23 mouse cellular contexts compared by ENCODE assay signal in the genomic region with DNA sequence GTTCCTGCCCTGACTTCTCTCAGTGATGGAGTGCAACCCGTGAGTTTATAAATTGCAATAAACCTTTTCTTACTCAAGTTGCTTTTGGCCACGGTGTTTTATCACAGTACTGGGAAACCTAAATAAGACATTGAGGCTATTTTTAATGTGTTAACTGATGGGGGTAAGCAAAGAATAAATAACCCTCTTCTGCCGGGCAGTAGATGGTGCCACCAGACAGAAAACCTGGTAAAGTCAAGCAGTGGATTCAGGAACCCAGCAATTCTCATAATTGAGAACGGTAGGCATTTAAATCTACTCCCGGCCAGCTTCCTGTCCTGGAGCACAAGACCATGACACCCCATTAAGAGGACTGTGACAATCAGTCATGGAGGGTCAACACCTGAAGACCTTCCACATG.
A peak's percentile ranks its signal among the peaks of the same experiment; 100 is the strongest.
DNase-seq lines count a peak whose midpoint lies in the region; ATAC-seq and TF ChIP-seq lines count a peak whose summit lies in the region.
"Had no signal": no experiment of that assay in that cellular context is flagged by ENCODE, and none has a peak within 500 bp of the region (broad histone marks: within the 10 kb centered on the region; RNA-seq: fewer than 3 reads in every experiment).

No protein-coding gene starts in this region.

- in situ Hi-C loops in Patski (cut with MboI; ENCODE audit: low pct_unique_long_range_greater_than_20kb), result no loop called here

- no peak overlapping the region for H3K4me2 ChIP-seq in stomach, postnatal 0 days (replicated peaks; ENCODE audit: low read depth)
- H3K4me2 ChIP-seq in hindbrain, embryonic 11.5 days (replicated peaks; ENCODE audit: low read depth, low read length), result no peak overlapping the region
- H3K4me2 ChIP-seq: forebrain, embryonic 13.5 days; heart, embryonic 11.5 days; hindbrain, embryonic 12.5 days; hindbrain, embryonic 15.5 days had no signal

- no peaks in the 10 kb centered on the region for H3K27me3 ChIP-seq in heart, adult 2 months (ENCODE audit: control insufficient read depth, insufficient read depth, low read length)
- no peaks in the 10 kb centered on the region for H3K27me3 ChIP-seq in heart, embryonic 10.5 days (ENCODE audit: insufficient read depth, poor library complexity, severe bottlenecking)
- no peaks in the 10 kb centered on the region for H3K27me3 ChIP-seq in Patski
- H3K27me3 ChIP-seq in stomach, postnatal 0 days (ENCODE audit: control insufficient read depth, insufficient read depth, low read length), result no peaks in the 10 kb centered on the region
- H3K27me3 ChIP-seq in hindbrain, embryonic 11.5 days (ENCODE audit: control insufficient read depth, insufficient read depth, low read length), result no peaks in the 10 kb centered on the region
- H3K27me3 ChIP-seq: forebrain, embryonic 13.5 days; hindbrain, embryonic 12.5 days; hindbrain, embryonic 15.5 days had no signal

- no peak overlapping the region for H3K9ac ChIP-seq in heart, adult 2 months (ENCODE audit: low read depth, low read length)
- no peak overlapping the region for H3K9ac ChIP-seq in stomach, postnatal 0 days (ENCODE audit: low read length)
- no peak overlapping the region for H3K9ac ChIP-seq in hindbrain, embryonic 11.5 days (ENCODE audit: low read depth, low read length)
- H3K9ac ChIP-seq: forebrain, embryonic 13.5 days; hindbrain, embryonic 12.5 days; hindbrain, embryonic 15.5 days had no signal

- TF ChIP-seq CTCF in heart, adult 2 months (IDR thresholded peaks at IDR 0.05), result peak; percentile 58
- peak; percentile 67 for TF ChIP-seq CTCF in layer of hippocampus, adult 2 months (conservative IDR thresholded peaks at IDR 0.05)
- TF ChIP-seq CTCF in Patski (IDR thresholded peaks at IDR 0.05), result peak; percentile 9
- 0 out of 2 replicates have a peak, but pooled peaks have one; percentile 17 for TF ChIP-seq CTCF in stomach, postnatal 0 days (IDR thresholded peaks at IDR 0.05; ENCODE audit: low read depth)

- ATAC-seq in Patski, result no peak
- no peak for ATAC-seq in stomach, postnatal 0 days (ENCODE audit: low FRiP score, low TSS enrichment)
- ATAC-seq in hindbrain, embryonic 11.5 days (ENCODE audit: low FRiP score), result no peak
- ATAC-seq: CD4-positive, CD25-positive, alpha-beta regulatory T cell, adult 4 months; forebrain, embryonic 13.5 days; forebrain, embryonic 16.5 days had no signal

- no peak overlapping the region for H3K4me3 ChIP-seq in heart, adult 2 months
- no peak overlapping the region for H3K4me3 ChIP-seq in heart, embryonic 10.5 days
- H3K4me3 ChIP-seq in layer of hippocampus, adult 2 months, result no peak overlapping the region
- no peak overlapping the region for H3K4me3 ChIP-seq in stomach, postnatal 0 days (ENCODE audit: low read depth, low read length)
- H3K4me3 ChIP-seq in hindbrain, embryonic 11.5 days (ENCODE audit: low read depth, low read length), result no peak overlapping the region
- H3K4me3 ChIP-seq: forebrain, embryonic 10.5 days; forebrain, embryonic 13.5 days; hindbrain, embryonic 12.5 days; hindbrain, embryonic 15.5 days had no signal

- no peaks in the 10 kb centered on the region for H3K36me3 ChIP-seq in heart, adult 2 months (ENCODE audit: control insufficient read depth, insufficient read depth, low read length)
- H3K36me3 ChIP-seq in heart, embryonic 10.5 days, result no peaks in the 10 kb centered on the region
- H3K36me3 ChIP-seq in stomach, postnatal 0 days (ENCODE audit: control insufficient read depth, insufficient read depth, low read length), result no peaks in the 10 kb centered on the region
- H3K36me3 ChIP-seq in hindbrain, embryonic 11.5 days (ENCODE audit: control insufficient read depth, insufficient read depth, low read length), result no peaks in the 10 kb centered on the region
- H3K36me3 ChIP-seq: forebrain, embryonic 10.5 days; hindbrain, embryonic 12.5 days; hindbrain, embryonic 15.5 days had no signal

- WGBS in heart, adult 2 months, result 56% methylated on average over 5 of the region's 5 CpGs
- 64% methylated on average over 5 of the region's 5 CpGs for WGBS in heart, embryonic 10.5 days
- 77% methylated on average over 5 of the region's 5 CpGs for WGBS in stomach, postnatal 0 days
- WGBS in hindbrain, embryonic 11.5 days, result 85% methylated on average over 5 of the region's 5 CpGs

- no peaks in the 10 kb centered on the region for H3K4me1 ChIP-seq in heart, adult 2 months (ENCODE audit: control insufficient read depth, insufficient read depth, low read length)
- H3K4me1 ChIP-seq in heart, embryonic 10.5 days, result peaks cover 4% of the 10 kb centered on the region; the same call in 1 of the 2 replicates
- no peaks in the 10 kb centered on the region for H3K4me1 ChIP-seq in stomach, postnatal 0 days (replicated peaks; ENCODE audit: control insufficient read depth, insufficient read depth)
- H3K4me1 ChIP-seq in hindbrain, embryonic 11.5 days (replicated peaks; ENCODE audit: control insufficient read depth, insufficient read depth, low read length), result no peaks in the 10 kb centered on the region
- H3K4me1 ChIP-seq: forebrain, embryonic 10.5 days; forebrain, embryonic 13.5 days; hindbrain, embryonic 12.5 days; hindbrain, embryonic 15.5 days had no signal

- no peaks in the 10 kb centered on the region for H3K9me3 ChIP-seq in heart, embryonic 10.5 days
- no peaks in the 10 kb centered on the region for H3K9me3 ChIP-seq in stomach, postnatal 0 days (ENCODE audit: control insufficient read depth, low read length)
- no peaks in the 10 kb centered on the region for H3K9me3 ChIP-seq in hindbrain, embryonic 11.5 days (ENCODE audit: control insufficient read depth, low read length)
- H3K9me3 ChIP-seq: forebrain, embryonic 13.5 days; hindbrain, embryonic 15.5 days had no signal

- no peaks in the 10 kb centered on the region for H3K79me2 ChIP-seq in heart, adult 2 months (replicated peaks; ENCODE audit: control insufficient read depth, insufficient read depth, low read length)

- CTCF ChIA-PET in Patski (lab: Charles Lee), result no interaction called here

- no peak for TF ChIP-seq POLR2A in heart, adult 2 months (IDR thresholded peaks at IDR 0.05; ENCODE audit: insufficient read depth, low read depth, low read length)

- H3K27ac ChIP-seq in heart, adult 2 months, result no peak overlapping the region
- H3K27ac ChIP-seq in heart, embryonic 10.5 days, result no peak overlapping the region
- no peak overlapping the region for H3K27ac ChIP-seq in layer of hippocampus, adult 2 months
- no peak overlapping the region for H3K27ac ChIP-seq in stomach, postnatal 0 days (replicated peaks)
- H3K27ac ChIP-seq in hindbrain, embryonic 11.5 days (ENCODE audit: low read depth, low read length), result no peak overlapping the region
- H3K27ac ChIP-seq: forebrain, embryonic 10.5 days; forebrain, embryonic 13.5 days; hindbrain, embryonic 12.5 days; hindbrain, embryonic 15.5 days had no signal

- POLR2A ChIA-PET in Patski (lab: Charles Lee), result no interaction called here

- no peak for TF ChIP-seq EP300 in heart, adult 2 months (IDR thresholded peaks at IDR 0.05; ENCODE audit: insufficient read depth, low read depth, low read length)
- TF ChIP-seq EP300 in stomach, postnatal 0 days (optimal IDR thresholded peaks at IDR 0.05), result no peak

- no peak for DNase-seq in heart, adult 2 months
- DNase-seq in heart, embryonic 10.5 days (ENCODE audit: low spot score), result no peak
- DNase-seq in layer of hippocampus, adult 2 months (ENCODE audit: low spot score in 2 of 2), result no peak
- DNase-seq in layer of hippocampus, adult 11-12 months (ENCODE audit: low spot score), result no peak
- no peak for DNase-seq in Patski (ENCODE audit: low read depth, low spot score)
- no peak for DNase-seq in stomach, postnatal 0 days (ENCODE audit: low spot score)
- DNase-seq in hindbrain, embryonic 11.5 days (ENCODE audit: low spot score), result no peak
- DNase-seq: adrenal gland, postnatal 10 days; adrenal gland, postnatal 36 days; cerebellum, adult 11 months; cerebellum, adult 2 months; cerebellum, adult 9-11 months; gastrocnemius, postnatal 14 days; heart, adult 18-20 months; heart, postnatal 10 days; heart, postnatal 4 days had no signal

- intact Hi-C loops in heart, adult 2 months (cut with DNase I), result loop anchor here (1.0 kb wide), 1 partner anchor 373 kb away; no protein-coding TSS in a partner anchor

Comparison
In these comparisons a context has a peak if more than half of its experiments do, and no peak if none do; other contexts are left out.
1. CTCF ChIP-seq: peak in every context shown above with its lines; median percentile 67 in layer of hippocampus, adult 2 months; 58 in heart, adult 2 months; 17 in stomach, postnatal 0 days; 9 in Patski.